Mouse (Mus musculus) gastrocnemius, adult 2 months (tissue): ENCODE measurements around the gene Arpc4. TPM values are rescaled to one million over a fixed set of nuclear protein-coding genes. Genes with fewer than 3 reads are reported as not detected.
A peak's percentile ranks its signal among the peaks of the same experiment; 100 is the strongest.
"Not testable (repeated sequence)": the region's sequence is repeated elsewhere in the genome, so short reads cannot be mapped to it uniquely, and the experiment has no call there.

Source experiments
- DNase-seq: peaks from one replicate; pipeline ENCODE4 v3.0.0; 2022
- H3K27ac ChIP-seq: fragments of 200-600 bp; 2 replicates; pipeline ENCODE4 v1.8.1; 2022; ENCODE audit warnings: mild to moderate bottlenecking
- H3K4me3 ChIP-seq: fragments of 200-600 bp; 2 replicates; pipeline ENCODE4 v1.8.1; 2022; ENCODE audit warnings: mild to moderate bottlenecking, moderate library complexity
- CTCF ChIP-seq: fragments of 200-600 bp; IDR thresholded peaks from 2 replicates; pipeline ENCODE4 v1.8.1; 2022; ENCODE audit warnings: antibody characterized with exemption, mild to moderate bottlenecking, moderate library complexity
- intact Hi-C: fragments of 180-260 bp; cut with DNase I; formaldehyde crosslinking; loops from one replicate; pipeline ENCODE4 v1.15.1; 2025
- long read RNA-seq, 2 experiments: library from polyadenylated mRNA; stranded (forward); transcript quantifications; one replicate each; pipeline ENCODE4 v2.0.0; 2021
- total RNA-seq, 2 experiments: library from RNA; stranded (reverse); gene quantifications; 2 replicates each; pipeline ENCODE4 v1.2.3; 2021

The Arpc4 gene
- 10 to 100 TPM; 47.4 to 53.4 TPM for total RNA-seq
- long read RNA-seq, experiment 1, transcript Arpc4-201 (6 exons, 2,270 nt): major isoform, 19 of 23 reads
- long read RNA-seq, experiment 1, partial matches to known transcripts: 3 of 23 reads
- long read RNA-seq, experiment 1, other reads (novel, unspliced or antisense): 1 of 23 reads
- long read RNA-seq, experiment 2, transcript Arpc4-201 (6 exons, 2,270 nt): major isoform, 29 of 32 reads
- long read RNA-seq, experiment 2, partial matches to known transcripts: 2 of 32 reads
- long read RNA-seq, experiment 2, other reads (novel, unspliced or antisense): 0 of 32 reads

- intact Hi-C loops: loop anchor here (2.0 kb wide), 2 partner anchors 35 to 49 kb away; partner anchors contain the start of gene Camk1
- peak; percentile 28 for TF ChIP-seq CTCF
- H3K4me3 ChIP-seq: peak within 1 kb of the TSS; percentile 72
- peak; percentile 95 for DNase-seq
- H3K27ac ChIP-seq: peak within 1 kb of the TSS; percentile 99
Measured at GRCm38 (mm10) chr6:113377496-113378385, at the start of gene Arpc4, which contains the start of gene Tada3. Gene Arpc4, plus strand, starts transcription at chr6:113378115. Gene Tada3, minus strand, starts transcription at chr6:113377883.

DNA sequence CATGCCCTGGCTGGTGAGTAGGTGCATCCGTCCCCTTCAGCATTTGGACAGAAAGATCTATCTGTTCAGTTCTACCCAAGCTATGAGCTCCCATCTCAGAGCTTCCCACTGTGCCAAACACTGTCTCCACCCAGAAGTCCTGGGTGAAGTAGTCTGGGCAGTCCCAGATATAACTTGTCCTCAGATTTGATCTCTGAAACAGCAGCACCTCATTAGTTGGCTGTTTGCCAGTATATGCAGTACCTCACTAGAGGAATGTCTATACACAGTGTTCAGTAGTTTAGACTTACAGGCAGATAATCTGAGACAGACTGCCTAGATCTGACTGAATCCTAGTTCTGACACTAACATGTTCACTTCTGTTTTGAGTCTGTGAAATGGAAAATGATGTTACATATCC is 48.5 kb upstream of the Arpc4 start:
- intact Hi-C loops: loop anchor here (2.0 to 5.0 kb wide), 3 partner anchors 47 to 292 kb away; partner anchors contain the start of genes Setd5 and Tada3
- DNase-seq: no peak
- Histone ChIP-seq H3K4me3 (no peak overlapping the region), H3K27ac (no peak overlapping the region)
- TF ChIP-seq CTCF: no peak

DNA sequence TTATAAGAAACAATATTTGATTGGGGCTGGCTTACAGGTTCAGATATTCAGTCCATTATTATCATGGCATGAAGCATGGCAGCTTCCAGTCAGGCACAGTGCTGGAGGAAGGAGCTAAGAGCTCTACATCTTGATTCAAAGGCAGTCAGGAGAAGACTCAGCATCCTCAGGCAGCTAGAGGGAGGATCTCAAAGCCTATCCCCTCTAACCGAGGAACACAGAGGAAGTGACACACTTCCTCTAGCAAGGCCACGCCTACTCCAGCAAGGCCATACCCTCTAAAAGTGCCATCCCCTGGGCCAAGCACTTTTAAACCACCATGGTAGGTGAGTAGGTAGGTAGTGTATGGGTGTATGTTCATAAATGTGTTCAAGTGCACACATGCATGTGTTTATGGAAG is 47.4 kb upstream of the Arpc4 start:
- H3K27ac ChIP-seq: no peak overlapping the region
- intact Hi-C loops: no loop called here
- TF ChIP-seq CTCF: no peak
- H3K4me3 ChIP-seq: no peak overlapping the region
- DNase-seq: no peak

DNA sequence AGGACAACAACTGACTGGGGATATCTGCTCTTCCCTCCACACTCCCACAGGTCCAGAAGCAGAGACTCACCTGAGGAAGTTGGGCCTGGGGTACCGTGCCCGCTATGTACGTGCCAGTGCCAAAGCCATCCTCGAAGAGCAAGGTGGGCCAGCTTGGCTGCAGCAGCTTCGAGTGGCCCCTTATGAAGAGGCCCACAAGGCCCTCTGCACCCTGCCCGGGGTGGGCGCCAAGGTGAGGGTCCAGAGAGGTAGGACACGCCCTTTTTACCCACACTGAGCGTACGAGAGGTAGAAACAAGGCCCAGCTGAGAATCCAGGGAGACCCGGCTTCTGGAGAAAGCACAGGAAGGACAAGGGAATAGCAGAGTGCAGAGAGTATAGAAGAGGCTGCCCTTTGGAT is 46.2 kb upstream of the Arpc4 start:
- TF ChIP-seq CTCF: no peak
- intact Hi-C loops: no loop called here
- no peak overlapping the region for H3K4me3 ChIP-seq
- H3K27ac ChIP-seq: no peak overlapping the region
- DNase-seq: no peak

DNA sequence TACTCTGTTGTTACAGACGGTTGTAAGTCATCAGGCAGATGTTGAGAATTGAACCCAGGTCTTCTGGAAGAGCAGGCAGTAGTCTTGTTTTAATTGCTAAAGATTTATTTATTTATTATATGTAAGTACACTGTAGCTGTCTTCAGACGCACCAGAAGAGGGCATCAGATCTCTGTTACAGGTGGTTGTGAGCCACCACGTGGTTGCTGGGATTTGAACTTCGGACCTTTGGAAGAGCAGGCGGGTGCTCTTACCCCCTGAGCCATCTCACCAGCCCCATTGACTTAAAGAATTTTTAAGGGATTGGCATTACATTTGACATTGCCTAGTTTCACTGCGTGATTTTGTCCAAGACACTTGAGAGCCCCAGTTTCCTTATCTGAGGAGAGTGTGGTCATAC is 45.2 kb upstream of the Arpc4 start:
- DNase-seq, intact Hi-C loops, H3K4me3 ChIP-seq: not testable (repeated sequence)
- H3K27ac ChIP-seq: peak overlapping the region; percentile 20; the same call in 1 of the 2 replicates
- TF ChIP-seq CTCF: peak; percentile 1; the same call in 1 of the 2 replicates

GRCm38 (mm10) chr6:113333137-113333950 is 44.6 kb upstream of the Arpc4 start:
- no peak for TF ChIP-seq CTCF
- intact Hi-C loops: no loop called here
- no peak overlapping the region for H3K4me3 ChIP-seq
- H3K27ac ChIP-seq: peak overlapping the region; percentile 20; the same call in 1 of the 2 replicates
- DNase-seq: peak; percentile 54

GRCm38 (mm10) chr6:113334216-113334615 is 43.7 kb upstream of the Arpc4 start:
- DNase-seq: no peak
- no peak for TF ChIP-seq CTCF
- H3K4me3 ChIP-seq: no peak overlapping the region
- intact Hi-C loops: no loop called here
- no peak overlapping the region for H3K27ac ChIP-seq

DNA sequence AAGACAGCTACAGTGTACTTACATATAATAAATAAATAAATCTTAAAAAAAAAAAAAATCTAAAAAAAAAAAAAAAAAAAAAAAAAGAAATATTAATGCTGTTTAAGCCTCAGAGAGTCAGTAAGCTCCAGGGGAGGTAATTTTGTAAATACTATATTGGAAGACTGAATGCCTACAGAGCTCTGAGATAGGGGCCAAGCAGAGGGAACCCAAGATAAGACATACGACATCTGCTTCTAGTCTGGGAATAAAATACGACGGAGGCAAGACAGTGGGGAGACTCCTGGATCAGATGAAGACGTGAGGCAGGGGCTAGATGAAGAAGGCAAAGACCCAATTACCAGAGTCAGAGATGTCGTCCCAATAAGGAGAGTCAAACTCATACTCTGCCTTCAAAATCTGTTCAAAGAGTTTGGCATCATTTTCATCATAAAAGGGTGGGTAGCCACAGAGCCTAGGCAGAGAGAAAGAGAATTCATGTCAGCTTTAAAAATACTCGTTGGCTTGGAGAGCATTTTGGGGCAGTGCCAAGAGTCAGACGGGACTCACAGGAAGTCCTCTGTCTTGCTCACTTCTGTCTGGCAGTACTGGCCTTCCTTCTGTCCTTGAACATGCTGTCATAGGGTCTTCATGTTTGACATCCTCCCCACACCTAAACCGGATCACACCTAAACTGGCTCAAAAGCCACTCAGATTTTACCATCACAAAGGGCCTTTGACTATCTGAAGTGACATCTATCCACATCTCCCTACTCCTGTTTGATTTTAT is 40.9 kb upstream of the Arpc4 start:
- DNase-seq: no peak
- no peak overlapping the region for H3K4me3 ChIP-seq
- no peak for TF ChIP-seq CTCF
- intact Hi-C loops: no loop called here
- H3K27ac ChIP-seq: 0 out of 2 replicates have a peak overlapping the region, but pooled peaks have one; percentile 8

DNA sequence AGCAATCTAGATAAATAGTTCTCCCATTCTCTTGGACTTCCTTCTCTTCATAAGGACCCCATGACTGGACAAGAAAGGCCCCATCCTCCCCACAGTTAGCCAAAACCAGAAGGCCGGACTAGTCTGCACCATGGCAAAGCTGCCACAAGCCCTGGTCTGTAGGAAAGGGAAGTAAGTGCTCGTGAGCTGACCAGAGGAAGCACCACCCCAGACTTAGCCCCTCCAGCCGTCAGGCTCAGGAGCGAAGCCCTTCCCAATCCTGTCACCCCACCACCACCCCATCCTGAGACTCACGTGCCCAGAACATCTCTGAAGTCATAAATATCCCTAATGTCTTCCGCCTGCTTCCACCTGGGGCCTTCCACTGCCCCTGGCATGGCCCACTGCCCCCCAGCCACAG is 36.3 kb upstream of the Arpc4 start:
- peak overlapping the region; percentile 30 for H3K4me3 ChIP-seq
- no peak for DNase-seq
- H3K27ac ChIP-seq: peak overlapping the region; percentile 38; the same call in 1 of the 2 replicates
- intact Hi-C loops: no loop called here
- no peak for TF ChIP-seq CTCF

GRCm38 (mm10) chr6:113342297-113342696 is 35.6 kb upstream of the Arpc4 start:
- DNase-seq: no peak
- intact Hi-C loops: loop anchor here (2.0 kb wide), 1 partner anchor 35 kb away; the partner anchor contains the start of gene Tada3
- H3K27ac ChIP-seq: peak overlapping the region; percentile 93

More at GRCm38 (mm10) chr6:113342297-113342696, 35.6 kb upstream of the Arpc4 start:
- H3K4me3 ChIP-seq: peak overlapping the region; percentile 97
- TF ChIP-seq CTCF: no peak
